Mouse (Mus musculus) stomach, adult 2 months (tissue): ENCODE results near the gene Hpcal1. TPM values are rescaled to one million over a fixed set of nuclear protein-coding genes. Genes with fewer than 3 reads are reported as not detected.

Experiments
- polyA plus RNA-seq: library from polyadenylated mRNA; depleted of rRNA; stranded (reverse); fragments of >200 nt; gene quantifications from 2 replicates; pipeline ENCODE4 v1.2.3, GENCODE M21; 2012; rRNA removed

Hpcal1 gene
- 59.2 and 79.3 TPM in 2 replicates for polyA plus RNA-seq

GRCm38 (mm10) chr12:17690564-17691281 lies at the start of gene Hpcal1:
Hpcal1 (plus strand) TSS chr12:17690856.

Other genes with a start within 250 kb of the Hpcal1 start
- 17.9 and 24.3 TPM in 2 replicates for gene Odc1, start 146.1 kb upstream of the Hpcal1 start, polyA plus RNA-seq